Mouse (Mus musculus) lung, postnatal 0 days (tissue): ENCODE measurements around the gene Zfp784.

Source experiments
- CTCF ChIP-seq: IDR thresholded peaks from 2 replicates; pipeline ENCODE4 v1.5.1; 2016; ENCODE audit warnings: antibody characterized with exemption, mild to moderate bottlenecking
- EP300 ChIP-seq: IDR thresholded peaks from 2 replicates; pipeline ENCODE4 v1.6.1; 2016; ENCODE audit warnings: antibody characterized with exemption, mild to moderate bottlenecking, control low read depth

DNA sequence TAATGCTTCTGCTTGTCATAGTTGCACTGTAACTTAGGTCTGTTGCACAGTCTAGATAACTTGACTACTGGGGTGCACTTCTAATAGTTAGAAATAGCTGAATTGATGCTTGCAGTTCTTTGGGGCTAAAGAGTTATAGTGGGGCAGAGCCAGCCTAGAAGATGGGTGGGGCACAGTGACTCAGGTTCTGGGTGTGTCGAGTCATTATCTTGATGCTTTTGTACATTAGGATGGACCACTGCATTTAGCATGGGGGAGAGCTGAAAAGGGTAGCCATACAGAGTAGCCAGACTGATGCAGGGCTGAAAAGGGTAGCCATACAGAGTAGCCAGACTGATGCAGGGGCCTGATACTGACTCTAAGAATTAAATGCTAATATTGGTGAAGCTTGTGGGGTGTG lies 35.3 kb upstream of the Zfp784 start:
- TF ChIP-seq CTCF (no peak), EP300 (no peak)
